Mouse (Mus musculus) kidney, postnatal 0 days (tissue): ENCODE data around the gene Pip5k1c. TPM values are rescaled to one million over a fixed set of nuclear protein-coding genes. Genes with fewer than 3 reads are reported as not detected.

Experiments
- ATAC-seq: fragments of 200-750 bp; cut with Nextera tagmentation; replicated peaks from 2 replicates; pipeline ENCODE4 v1.8.0; 2017; ENCODE audit warnings: low read depth, moderate number of reproducible peaks, moderate TSS enrichment, moderate library complexity; ENCODE audit not compliant: low FRiP score
- DNase-seq: peaks from one replicate; pipeline ENCODE4 v3.0.0-alpha.2; 2016; ENCODE audit warnings: low spot score
- H3K27ac ChIP-seq: fragments of 300-500 bp; sonication (generic); 2 replicates; pipeline ENCODE4 v1.5.1; 2014; ENCODE audit warnings: mild to moderate bottlenecking
- H3K27me3 ChIP-seq: fragments of 300-500 bp; sonication (generic); 2 replicates; pipeline ENCODE4 v1.6.1; 2014; ENCODE audit warnings: low read length, mixed read lengths; ENCODE audit not compliant: insufficient read depth
- H3K36me3 ChIP-seq: fragments of 300-500 bp; sonication (generic); 2 replicates; pipeline ENCODE4 v1.6.1; 2014; ENCODE audit warnings: low read length, mixed read lengths; ENCODE audit not compliant: insufficient read depth
- H3K4me1 ChIP-seq: fragments of 300-500 bp; sonication (generic); replicated peaks from 2 replicates; pipeline ENCODE4 v1.6.1; 2014; ENCODE audit warnings: antibody characterized with exemption, low read length, mixed read lengths; ENCODE audit not compliant: insufficient read depth
- H3K4me2 ChIP-seq: fragments of 300-500 bp; sonication (generic); 2 replicates; pipeline ENCODE4 v1.6.1; 2014; ENCODE audit warnings: mild to moderate bottlenecking, low read length, moderate library complexity, mixed read lengths
- H3K4me3 ChIP-seq: fragments of 300-500 bp; sonication (generic); replicated peaks from 2 replicates; pipeline ENCODE4 v1.5.1; 2014; ENCODE audit warnings: low read depth, low read length
- H3K9ac ChIP-seq: fragments of 300-500 bp; sonication (generic); 2 replicates; pipeline ENCODE4 v1.6.1; 2014; ENCODE audit warnings: low read depth, low read length
- H3K9me3 ChIP-seq: fragments of 300-500 bp; sonication (generic); replicated peaks from 2 replicates; pipeline ENCODE4 v1.6.1; 2016; ENCODE audit warnings: low read length, inconsistent platforms, mixed read lengths
- CTCF ChIP-seq: IDR thresholded peaks from 2 replicates; pipeline ENCODE4 v1.5.1; 2016; ENCODE audit warnings: antibody characterized with exemption, low read depth, mild to moderate bottlenecking, moderate library complexity
- WGBS: fragments of 180-500 bp; shearing (Covaris S2); extraction: QIAGEN DNeasy Blood & Tissue Kit; methylation state at CpG from one replicate; pipeline ENCODE4 v1.1.7; 2014; 5-methylcytosine and 5-hydroxymethylcytosine counted together
- polyA plus RNA-seq: library from polyadenylated mRNA; unstranded; fragments of >200 nt; fragmentation: Nextera tagmentation; extraction: Ambion mirVana; gene quantifications from 2 replicates; pipeline ENCODE4 v1.2.1, GENCODE M21; 2015

The Pip5k1c gene
- polyA plus RNA-seq = 37.8 and 39.3 TPM in 2 replicates

DNA sequence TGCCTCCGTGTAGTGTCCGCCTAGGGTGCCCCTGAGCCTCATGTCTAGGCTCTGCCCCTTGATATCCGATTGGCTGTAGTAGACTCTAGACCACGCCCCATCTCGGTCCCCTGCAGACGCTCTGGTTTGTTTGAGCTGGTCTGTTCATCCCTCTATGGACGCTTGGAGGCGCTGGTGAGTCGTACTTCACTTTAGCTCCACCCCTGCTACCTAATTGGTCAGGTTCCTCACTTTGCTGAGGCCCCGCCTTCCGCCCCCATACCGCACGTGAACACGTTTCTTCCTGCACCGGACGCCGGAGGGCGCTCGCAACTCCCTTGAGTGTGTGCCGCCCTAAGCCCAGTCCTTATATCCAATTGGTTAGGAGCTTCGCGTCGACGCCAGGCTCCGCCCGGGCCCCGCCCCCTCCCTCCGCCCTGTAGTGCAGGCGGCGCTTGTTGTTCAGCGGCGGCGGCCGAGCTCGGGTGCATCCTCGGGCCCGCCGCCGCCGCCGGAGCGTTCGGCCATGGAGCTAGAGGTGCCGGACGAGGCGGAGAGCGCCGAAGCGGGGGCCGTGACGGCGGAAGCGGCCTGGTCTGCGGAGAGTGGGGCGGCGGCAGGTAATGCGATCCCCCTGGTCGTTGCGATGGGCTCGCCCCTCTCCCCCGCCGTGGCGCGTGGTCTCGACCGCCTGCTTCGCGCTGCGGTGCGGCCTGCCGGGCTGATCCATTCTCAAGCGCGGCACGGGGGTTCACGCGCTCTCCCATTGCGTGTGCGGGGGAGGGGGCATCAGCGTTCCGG is at the start of gene Pip5k1c:
TSS of gene Pip5k1c (plus strand) at position 410 of the 780 bp plus-strand sequence.
- peak; percentile 100 for DNase-seq
- Histone ChIP-seq H3K4me3 (peak within 1 kb of the TSS; percentile 88), H3K9ac (peak within 1 kb of the TSS; percentile 91), H3K4me1 (peaks cover 23% of the 10 kb centered on the region), H3K4me2 (peak within 1 kb of the TSS; percentile 98), H3K9me3 (no peaks in the 10 kb centered on the region), H3K36me3 (no peaks in the 10 kb centered on the region), H3K27ac (peak within 1 kb of the TSS; percentile 94), H3K27me3 (no peaks in the 10 kb centered on the region)
- peak; percentile 95 for ATAC-seq
- under 1% methylated on average over 75 of the region's 80 CpGs for WGBS
- peak; percentile 91 for TF ChIP-seq CTCF

DNA sequence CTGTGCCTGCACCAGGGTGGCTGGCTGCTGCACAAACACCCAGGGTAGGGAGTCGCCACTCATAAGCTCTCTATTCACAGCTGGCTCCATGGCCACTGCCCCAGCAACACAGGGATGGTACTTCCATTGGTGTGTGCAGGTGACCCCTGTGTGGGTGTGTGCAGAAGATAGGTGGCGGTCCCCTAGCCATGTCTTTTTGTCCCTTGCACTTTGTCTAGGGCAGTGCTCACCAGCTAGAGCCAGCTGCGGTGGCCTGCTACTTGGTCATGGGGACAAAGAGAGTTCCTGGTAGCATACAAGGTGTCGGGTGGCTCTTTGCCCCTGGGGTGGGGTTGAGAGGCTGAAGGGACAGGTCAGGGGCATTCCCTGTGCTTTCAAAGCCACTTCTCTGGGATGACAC is 48.6 kb upstream of the Pip5k1c start:
- Histone ChIP-seq H3K9me3 (no peaks in the 10 kb centered on the region), H3K9ac (no peak overlapping the region), H3K27me3 (peaks cover 8% of the 10 kb centered on the region; the same call in 1 of the 2 replicates), H3K4me3 (no peak overlapping the region), H3K4me1 (0 out of 2 replicates have a peak, but pooled peaks cover 2% of the 10 kb centered on the region), H3K27ac (no peak overlapping the region), H3K36me3 (no peaks in the 10 kb centered on the region), H3K4me2 (no peak overlapping the region)
- 0 out of 2 replicates have a peak, but pooled peaks have one; percentile 11 for ATAC-seq
- DNase-seq = no peak
- 73% methylated on average over 4 of the region's 4 CpGs for WGBS
- TF ChIP-seq CTCF = no peak

DNA sequence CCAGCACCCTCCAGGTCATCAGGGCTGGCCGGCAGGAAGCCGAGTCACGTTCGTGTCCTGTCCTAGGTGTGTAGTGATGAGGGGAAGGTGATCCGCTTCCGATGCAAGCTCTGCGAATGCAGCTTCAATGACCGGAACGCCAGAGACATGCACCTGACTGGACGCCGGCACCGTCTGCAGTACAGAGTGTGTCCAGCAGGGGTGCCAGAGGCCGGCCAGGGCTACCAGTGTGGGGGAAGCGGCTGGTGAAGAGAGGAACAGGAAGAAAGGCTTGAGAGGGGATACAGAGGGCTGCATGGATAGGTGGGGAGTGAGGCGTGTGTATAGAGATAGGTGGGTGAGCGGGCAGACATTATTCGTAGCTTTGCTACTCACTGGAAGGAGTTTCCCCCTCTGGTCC is 48.2 kb upstream of the Pip5k1c start:
- Histone ChIP-seq H3K4me2 (no peak overlapping the region), H3K27me3 (peaks cover 8% of the 10 kb centered on the region; the same call in 1 of the 2 replicates), H3K36me3 (no peaks in the 10 kb centered on the region), H3K4me1 (0 out of 2 replicates have a peak, but pooled peaks cover 2% of the 10 kb centered on the region), H3K27ac (no peak overlapping the region), H3K9me3 (no peaks in the 10 kb centered on the region), H3K4me3 (no peak overlapping the region), H3K9ac (no peak overlapping the region)
- ATAC-seq = peak; percentile 58
- DNase-seq = peak; percentile 80
- peak; percentile 94 for TF ChIP-seq CTCF
- 7% methylated on average over 17 of the region's 17 CpGs for WGBS

DNA sequence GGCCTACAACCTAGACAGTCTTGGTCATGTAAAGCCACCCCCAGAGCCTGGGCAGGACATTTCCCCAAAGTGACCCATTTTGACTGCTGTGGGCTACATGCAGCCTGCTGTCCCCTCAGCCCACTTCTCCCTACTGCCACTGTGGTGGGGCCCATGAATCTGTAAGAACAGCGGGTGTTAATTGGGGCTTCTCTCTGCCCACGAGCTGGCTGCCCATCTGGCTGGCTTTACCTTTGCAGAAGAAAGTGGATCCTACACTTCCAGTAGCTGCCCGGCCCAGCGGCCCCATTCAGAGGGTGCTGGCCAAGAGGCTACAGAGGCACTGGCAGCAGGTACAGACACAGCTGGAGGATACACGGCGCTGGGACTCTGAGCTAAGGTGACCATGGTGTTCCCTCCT is 47.6 kb upstream of the Pip5k1c start:
- Histone ChIP-seq H3K27ac (no peak overlapping the region), H3K4me1 (0 out of 2 replicates have a peak, but pooled peaks cover 2% of the 10 kb centered on the region), H3K9ac (no peak overlapping the region), H3K27me3 (peaks cover 4% of the 10 kb centered on the region; the same call in 1 of the 2 replicates), H3K4me2 (no peak overlapping the region), H3K4me3 (no peak overlapping the region), H3K36me3 (no peaks in the 10 kb centered on the region), H3K9me3 (no peaks in the 10 kb centered on the region)
- DNase-seq = no peak
- 85% methylated on average over 6 of the region's 6 CpGs for WGBS
- no peak for ATAC-seq
- TF ChIP-seq CTCF = no peak

DNA sequence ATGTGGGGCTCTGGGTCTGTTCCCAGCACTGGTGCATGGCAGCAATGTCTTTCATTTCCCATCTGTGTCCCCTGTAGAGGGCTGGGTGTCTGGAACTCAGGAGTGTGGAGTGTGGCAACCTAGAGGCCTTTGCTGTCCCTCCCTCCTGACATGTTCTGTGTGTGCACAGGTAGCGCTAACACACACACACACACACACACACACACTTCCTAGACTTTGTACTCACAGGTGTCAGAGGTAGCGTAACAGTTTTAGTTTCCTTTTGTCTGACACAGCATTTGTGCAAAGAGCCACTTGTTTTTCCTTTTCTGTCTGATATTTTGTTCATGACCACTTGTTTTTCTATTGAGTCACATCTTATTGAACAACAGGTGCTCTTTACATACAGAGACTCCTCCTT is 45.0 kb upstream of the Pip5k1c start:
- Histone ChIP-seq H3K9ac (no peak overlapping the region), H3K4me1 (peaks cover 6% of the 10 kb centered on the region; the same call in 1 of the 2 replicates), H3K27me3 (peaks cover 6% of the 10 kb centered on the region; the same call in 1 of the 2 replicates), H3K36me3 (no peaks in the 10 kb centered on the region), H3K4me3 (no peak overlapping the region), H3K27ac (no peak overlapping the region), H3K4me2 (no peak overlapping the region), H3K9me3 (no peaks in the 10 kb centered on the region)
- ATAC-seq = no peak
- 96% methylated on average over 2 of the region's 2 CpGs for WGBS
- no peak for DNase-seq
- TF ChIP-seq CTCF = no peak

DNA sequence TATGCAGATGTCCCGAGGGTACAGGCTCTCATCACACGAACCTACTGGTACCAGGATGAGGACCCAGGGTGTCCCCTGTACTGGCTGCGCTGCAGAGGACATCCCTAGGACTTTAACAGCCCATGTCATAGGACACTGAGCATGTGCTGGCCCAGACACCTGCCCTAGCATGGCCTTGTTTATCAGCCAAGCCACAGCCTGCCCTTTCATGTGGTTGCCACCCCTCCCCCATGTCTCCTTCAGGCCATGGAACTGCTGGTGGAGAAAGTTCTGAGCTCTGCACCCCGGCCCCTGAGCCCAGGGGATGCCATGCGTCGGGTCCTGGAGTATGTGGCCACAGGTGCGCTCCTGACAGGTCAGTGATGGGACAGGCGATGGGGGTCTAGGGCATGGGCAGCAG is 43.3 kb upstream of the Pip5k1c start:
- ATAC-seq (no peak), DNase-seq (no peak)
- Histone ChIP-seq H3K9me3 (no peaks in the 10 kb centered on the region), H3K36me3 (no peaks in the 10 kb centered on the region), H3K4me3 (no peak overlapping the region), H3K4me2 (no peak overlapping the region), H3K27ac (no peak overlapping the region), H3K4me1 (peaks cover 8% of the 10 kb centered on the region; the same call in 1 of the 2 replicates), H3K27me3 (peaks cover 10% of the 10 kb centered on the region; the same call in 1 of the 2 replicates), H3K9ac (no peak overlapping the region)
- 79% methylated on average over 8 of the region's 8 CpGs for WGBS
- no peak for TF ChIP-seq CTCF
